ENCODE assay signal across 8 mouse cellular contexts in genomic region chr15:26895251-26895711, GRCm38 (mm10). TPM values are rescaled to one million over a fixed set of nuclear protein-coding genes. Genes with fewer than 3 reads are reported as not detected.
DNase-seq lines count a peak whose midpoint lies in the region.

TSS of gene Fbxl7 (minus strand) at chr15:26895580.

- peaks cover 21% of the 10 kb centered on the region for H3K4me1 ChIP-seq in hindbrain, embryonic 10.5 days (replicated peaks)

- peak within 1 kb of the TSS; percentile 97 for H3K27ac ChIP-seq in hindbrain, embryonic 10.5 days

- peak; percentile 67 for DNase-seq in R1 (ENCODE audit: low read depth, low spot score)
- peak; percentile 69 to 81 for DNase-seq in cerebellum, postnatal 10 days
- DNase-seq in frontal cortex, postnatal 14 days (ENCODE audit: low spot score in 2 of 2): peak; percentile 33 to 56
- peak; percentile 89 for DNase-seq in hindbrain, embryonic 10.5 days (ENCODE audit: low spot score)
- peak; percentile 64 to 78 for DNase-seq in layer of hippocampus, postnatal 14 days (ENCODE audit: low spot score in 2 of 2)
- DNase-seq in lung, postnatal 10 days: peak; percentile 91
- peak; percentile 52 for DNase-seq in right cerebral cortex, adult 2 months (ENCODE audit: low spot score in 2 of 2)
- DNase-seq in T-cell, adult 2 months (ENCODE audit: low spot score): no peak

- H3K27me3 ChIP-seq in hindbrain, embryonic 10.5 days (ENCODE audit: insufficient read depth, poor library complexity, severe bottlenecking): no peaks in the 10 kb centered on the region; the same call in 1 of the 2 replicates

- under 1% methylated on average over 55 of the region's 58 CpGs for WGBS in hindbrain, embryonic 10.5 days

- no peaks in the 10 kb centered on the region for H3K9me3 ChIP-seq in hindbrain, embryonic 10.5 days

- no peaks in the 10 kb centered on the region for H3K36me3 ChIP-seq in hindbrain, embryonic 10.5 days

- peak within 1 kb of the TSS; percentile 90 for H3K4me3 ChIP-seq in hindbrain, embryonic 10.5 days

RNA-seq across cellular contexts. Expression of gene Fbxl7, which starts in this region (rescaled TPM):
- polyA plus RNA-seq in hindbrain, embryonic 10.5 days (2016; fragmentation: Nextera tagmentation; extraction: Ambion mirVana): 13.8 and 14.7 TPM in 2 replicates
- total RNA-seq in layer of hippocampus, postnatal 14 days (2021): 1 to 10 TPM; 5.0 to 7.0 TPM
